Mouse (Mus musculus): Measurements from ENCODE around the gene Srsf4. TPM values are rescaled to one million over a fixed set of nuclear protein-coding genes. Genes with fewer than 3 reads are reported as not detected.

Gene Srsf4
- total and polyA plus RNA-seq, 3 experiments, result 53.1 to 153 (median 60.3) TPM

- Histone ChIP-seq H3K36me3 (replicated peaks) (peaks cover 21% of the 10 kb centered on the region), H3K27me3 (ENCODE audit: insufficient read depth, low read length) (peaks cover 26% of the 10 kb centered on the region), H3K9me3 (replicated peaks) (peaks cover 14% of the 10 kb centered on the region), H3K4me1 (ENCODE audit: insufficient read depth, low read depth, low read length) (peaks cover 29% of the 10 kb centered on the region), H3K4me3 (ENCODE audit: low read depth, low read length) (no peak overlapping the region)
- TF ChIP-seq CTCF (IDR thresholded peaks at IDR 0.05; ENCODE audit: low read depth, low read length), result no peak
- TF ChIP-seq TAL1 (conservative IDR thresholded peaks at IDR 0.05; ENCODE audit: low read depth, low read length), result no peak
- TF ChIP-seq GATA1 (IDR thresholded peaks at IDR 0.05; ENCODE audit: borderline replicate concordance, low read length), result no peak
- TF ChIP-seq POLR2AphosphoS5 (IDR thresholded peaks at IDR 0.05; ENCODE audit: insufficient replicate concordance, low read depth, low read length), result no peak
- TF ChIP-seq GATA2 (IDR thresholded peaks at IDR 0.05; ENCODE audit: borderline replicate concordance, low read depth, low read length), result no peak
- ATAC-seq (ENCODE audit: extremely low read depth, insufficient number of reproducible peaks, low FRiP score, poor library complexity, severe bottlenecking) (no peak), DNase-seq (ENCODE audit: low spot score) (no peak)
These were observed 42.5 kb downstream of the Srsf4 start for GRCm38 (mm10) chr4:131915821-131916328.

- ATAC-seq (ENCODE audit: extremely low read depth, insufficient number of reproducible peaks, low FRiP score, poor library complexity, severe bottlenecking), result no peak; the same call in 1 of the 2 replicates
- Histone ChIP-seq H3K27me3 (ENCODE audit: insufficient read depth, low read length) (peaks cover 26% of the 10 kb centered on the region), H3K4me1 (ENCODE audit: insufficient read depth, low read depth, low read length) (peaks cover 29% of the 10 kb centered on the region), H3K9me3 (replicated peaks) (peaks cover 19% of the 10 kb centered on the region), H3K4me3 (ENCODE audit: low read depth, low read length) (no peak overlapping the region), H3K36me3 (replicated peaks) (peaks cover 26% of the 10 kb centered on the region)
- TF ChIP-seq POLR2AphosphoS5 (IDR thresholded peaks at IDR 0.05; ENCODE audit: insufficient replicate concordance, low read depth, low read length) (no peak), GATA2 (IDR thresholded peaks at IDR 0.05; ENCODE audit: borderline replicate concordance, low read depth, low read length) (no peak), CTCF (IDR thresholded peaks at IDR 0.05; ENCODE audit: low read depth, low read length) (peak; percentile 95), TAL1 (conservative IDR thresholded peaks at IDR 0.05; ENCODE audit: low read depth, low read length) (no peak), GATA1 (IDR thresholded peaks at IDR 0.05; ENCODE audit: borderline replicate concordance, low read length) (no peak)
- DNase-seq (ENCODE audit: low spot score), result peak; percentile 58
These were observed 43.0 kb downstream of the Srsf4 start for GRCm38 (mm10) chr4:131916425-131916824.

- DNase-seq (ENCODE audit: low spot score) (no peak), ATAC-seq (ENCODE audit: extremely low read depth, insufficient number of reproducible peaks, low FRiP score, poor library complexity, severe bottlenecking) (no peak)
- H3K4me3 ChIP-seq (ENCODE audit: low read depth, low read length), result no peak overlapping the region
- H3K4me1 ChIP-seq (ENCODE audit: insufficient read depth, low read depth, low read length), result peaks cover 29% of the 10 kb centered on the region
- H3K9me3 ChIP-seq (replicated peaks), result peaks cover 26% of the 10 kb centered on the region
- TF ChIP-seq CTCF (IDR thresholded peaks at IDR 0.05; ENCODE audit: low read depth, low read length) (no peak), TAL1 (conservative IDR thresholded peaks at IDR 0.05; ENCODE audit: low read depth, low read length) (no peak), GATA2 (IDR thresholded peaks at IDR 0.05; ENCODE audit: borderline replicate concordance, low read depth, low read length) (no peak), GATA1 (IDR thresholded peaks at IDR 0.05; ENCODE audit: borderline replicate concordance, low read length) (no peak), POLR2AphosphoS5 (IDR thresholded peaks at IDR 0.05; ENCODE audit: insufficient replicate concordance, low read depth, low read length) (no peak)
- peaks cover 26% of the 10 kb centered on the region for H3K27me3 ChIP-seq (ENCODE audit: insufficient read depth, low read length)
- H3K36me3 ChIP-seq (replicated peaks), result peaks cover 33% of the 10 kb centered on the region
These were observed 43.7 kb downstream of the Srsf4 start for GRCm38 (mm10) chr4:131917010-131917555.

- ATAC-seq (ENCODE audit: extremely low read depth, insufficient number of reproducible peaks, low FRiP score, poor library complexity, severe bottlenecking) (no peak), DNase-seq (ENCODE audit: low spot score) (no peak)
- H3K36me3 ChIP-seq (replicated peaks), result peaks cover 43% of the 10 kb centered on the region
- peaks cover 25% of the 10 kb centered on the region for H3K27me3 ChIP-seq (ENCODE audit: insufficient read depth, low read length)
- H3K4me1 ChIP-seq (ENCODE audit: insufficient read depth, low read depth, low read length), result peaks cover 29% of the 10 kb centered on the region
- no peak for TF ChIP-seq CTCF (IDR thresholded peaks at IDR 0.05; ENCODE audit: low read depth, low read length)
- TF ChIP-seq POLR2AphosphoS5 (IDR thresholded peaks at IDR 0.05; ENCODE audit: insufficient replicate concordance, low read depth, low read length), result no peak
- TF ChIP-seq GATA2 (IDR thresholded peaks at IDR 0.05; ENCODE audit: borderline replicate concordance, low read depth, low read length), result no peak
- no peak for TF ChIP-seq TAL1 (conservative IDR thresholded peaks at IDR 0.05; ENCODE audit: low read depth, low read length)
- TF ChIP-seq GATA1 (IDR thresholded peaks at IDR 0.05; ENCODE audit: borderline replicate concordance, low read length), result no peak
- no peak overlapping the region for H3K4me3 ChIP-seq (ENCODE audit: low read depth, low read length)
- H3K9me3 ChIP-seq (replicated peaks), result peaks cover 36% of the 10 kb centered on the region
These were observed 44.7 kb downstream of the Srsf4 start for GRCm38 (mm10) chr4:131918026-131918533.

- Histone ChIP-seq H3K36me3 (replicated peaks) (peaks cover 51% of the 10 kb centered on the region), H3K4me3 (ENCODE audit: low read depth, low read length) (no peak overlapping the region; the same call in 1 of the 2 replicates), H3K27me3 (ENCODE audit: insufficient read depth, low read length) (peaks cover 17% of the 10 kb centered on the region), H3K4me1 (ENCODE audit: insufficient read depth, low read depth, low read length) (peaks cover 29% of the 10 kb centered on the region), H3K9me3 (replicated peaks) (peaks cover 37% of the 10 kb centered on the region)
- no peak for DNase-seq (ENCODE audit: low spot score)
- no peak for ATAC-seq (ENCODE audit: extremely low read depth, insufficient number of reproducible peaks, low FRiP score, poor library complexity, severe bottlenecking)
- no peak for TF ChIP-seq GATA2 (IDR thresholded peaks at IDR 0.05; ENCODE audit: borderline replicate concordance, low read depth, low read length)
These were observed 45.5 kb downstream of the Srsf4 start for GRCm38 (mm10) chr4:131918711-131919500.

- ATAC-seq (ENCODE audit: extremely low read depth, insufficient number of reproducible peaks, low FRiP score, poor library complexity, severe bottlenecking), result no peak
- no peak for DNase-seq (ENCODE audit: low spot score)
- peaks cover 58% of the 10 kb centered on the region for H3K36me3 ChIP-seq (replicated peaks)
- H3K4me1 ChIP-seq (ENCODE audit: insufficient read depth, low read depth, low read length), result peaks cover 29% of the 10 kb centered on the region
- H3K9me3 ChIP-seq (replicated peaks), result peaks cover 37% of the 10 kb centered on the region
- peaks cover 13% of the 10 kb centered on the region; the same call in 1 of the 2 replicates for H3K27me3 ChIP-seq (ENCODE audit: insufficient read depth, low read length)
- TF ChIP-seq TAL1 (conservative IDR thresholded peaks at IDR 0.05; ENCODE audit: low read depth, low read length) (no peak), GATA1 (IDR thresholded peaks at IDR 0.05; ENCODE audit: borderline replicate concordance, low read length) (no peak), POLR2AphosphoS5 (IDR thresholded peaks at IDR 0.05; ENCODE audit: insufficient replicate concordance, low read depth, low read length) (no peak), GATA2 (IDR thresholded peaks at IDR 0.05; ENCODE audit: borderline replicate concordance, low read depth, low read length) (no peak), CTCF (IDR thresholded peaks at IDR 0.05; ENCODE audit: low read depth, low read length) (no peak)
- 0 out of 2 replicates have a peak overlapping the region, but pooled peaks have one; percentile 16 for H3K4me3 ChIP-seq (ENCODE audit: low read depth, low read length)
These were observed 46.2 kb downstream of the Srsf4 start for GRCm38 (mm10) chr4:131919506-131920140.

All from G1E (cell line).